Mouse (Mus musculus) forebrain, embryonic 11.5 days (tissue): Measurements from ENCODE around the gene Olfr974. TPM values are rescaled to one million over a fixed set of nuclear protein-coding genes. Genes with fewer than 3 reads are reported as not detected.
"Not testable (repeated sequence)": the region's sequence is repeated elsewhere in the genome, so short reads cannot be mapped to it uniquely, and the experiment has no call there.

Source experiments
- ATAC-seq: fragments of 200-750 bp; cut with Nextera tagmentation; replicated peaks from 2 replicates; pipeline ENCODE4 v1.8.0; 2017; ENCODE audit warnings: moderate TSS enrichment; ENCODE audit not compliant: low FRiP score
- DNase-seq: peaks from one replicate; pipeline ENCODE4 v3.0.0-alpha.2; 2017; ENCODE audit warnings: low spot score
- H3K27ac ChIP-seq: fragments of 300-500 bp; sonication (generic); 2 replicates; pipeline ENCODE4 v1.5.1; 2014; ENCODE audit warnings: low read depth, low read length
- H3K27me3 ChIP-seq: fragments of 300-500 bp; sonication (generic); 2 replicates; pipeline ENCODE4 v1.6.1; 2014; ENCODE audit warnings: mild to moderate bottlenecking, low read length, mixed read lengths; ENCODE audit not compliant: control insufficient read depth, insufficient read depth
- H3K36me3 ChIP-seq: fragments of 300-500 bp; sonication (generic); 2 replicates; pipeline ENCODE4 v1.6.1; 2014; ENCODE audit warnings: mild to moderate bottlenecking, low read length, moderate library complexity, mixed read lengths; ENCODE audit not compliant: control insufficient read depth, insufficient read depth
- H3K4me1 ChIP-seq: fragments of 300-500 bp; sonication (generic); replicated peaks from 2 replicates; pipeline ENCODE4 v1.6.1; 2014; ENCODE audit warnings: low read length, mixed read lengths; ENCODE audit not compliant: control insufficient read depth, insufficient read depth
- H3K4me2 ChIP-seq: fragments of 300-500 bp; sonication (generic); 2 replicates; pipeline ENCODE4 v1.6.1; 2014; ENCODE audit warnings: low read depth, mild to moderate bottlenecking, low read length, moderate library complexity, mixed read lengths; ENCODE audit not compliant: severe bottlenecking
- H3K4me3 ChIP-seq: fragments of 300-500 bp; sonication (generic); 2 replicates; pipeline ENCODE4 v1.5.1; 2014; ENCODE audit warnings: low read depth, low read length
- H3K9ac ChIP-seq: fragments of 300-500 bp; sonication (generic); 2 replicates; pipeline ENCODE4 v1.6.1; 2014; ENCODE audit warnings: low read length
- H3K9me3 ChIP-seq: fragments of 300-500 bp; sonication (generic); 2 replicates; pipeline ENCODE4 v1.6.1; 2016; ENCODE audit warnings: low read length, mixed read lengths; ENCODE audit not compliant: control insufficient read depth
- WGBS: fragments of 180-500 bp; shearing (Covaris S2); extraction: QIAGEN DNeasy Blood & Tissue Kit; methylation state at CpG from one replicate; pipeline ENCODE4 v1.1.7; 2014; 5-methylcytosine and 5-hydroxymethylcytosine counted together
- polyA plus RNA-seq: library from polyadenylated mRNA; unstranded; fragments of >200 nt; fragmentation: Nextera tagmentation; extraction: Ambion mirVana; gene quantifications from 2 replicates; pipeline ENCODE4 v1.2.1, GENCODE M21; 2014

Olfr974 gene
- polyA plus RNA-seq = not detected in 2 replicates

- H3K27me3 ChIP-seq = no peaks in the 10 kb centered on the region
- H3K4me1 ChIP-seq = no peaks in the 10 kb centered on the region
- H3K27ac ChIP-seq = no peak within 1 kb of the TSS
- H3K9ac ChIP-seq = no peak within 1 kb of the TSS
- no peak within 1 kb of the TSS for H3K4me3 ChIP-seq
- no peak for ATAC-seq
- DNase-seq = no peak
- WGBS = 88% methylated on average over 1 of the region's 1 CpGs
- no peaks in the 10 kb centered on the region for H3K9me3 ChIP-seq
- H3K4me2 ChIP-seq = no peak within 1 kb of the TSS
- H3K36me3 ChIP-seq = no peaks in the 10 kb centered on the region
Measured at GRCm38 (mm10) chr9:39937201-39937600, at the start of gene Olfr974. TSS of gene Olfr974 (plus strand) at chr9:39937501.

- 81% methylated on average over 6 of the region's 6 CpGs for WGBS
- no peak for ATAC-seq
- no peaks in the 10 kb centered on the region for H3K9me3 ChIP-seq
Measured at GRCm38 (mm10) chr9:39905106-39905505, 32.2 kb upstream of the Olfr974 start.

GRCm38 (mm10) chr9:39907036-39907435 lies 30.3 kb upstream of the Olfr974 start, which contains the start of gene Olfr229:
TSS of gene Olfr229 (plus strand) at chr9:39907336.
- no peaks in the 10 kb centered on the region for H3K36me3 ChIP-seq
- ATAC-seq (no peak), DNase-seq (no peak)
- no peak within 1 kb of the TSS for H3K4me2 ChIP-seq
- H3K9me3 ChIP-seq = no peaks in the 10 kb centered on the region
- H3K4me3 ChIP-seq = no peak within 1 kb of the TSS
- no peaks in the 10 kb centered on the region for H3K4me1 ChIP-seq
- no peak within 1 kb of the TSS for H3K9ac ChIP-seq
- WGBS = 74% methylated on average over 2 of the region's 2 CpGs
- H3K27me3 ChIP-seq = no peaks in the 10 kb centered on the region
- no peak within 1 kb of the TSS for H3K27ac ChIP-seq

More at GRCm38 (mm10) chr9:39905106-39905505, 32.2 kb upstream of the Olfr974 start:
- Histone ChIP-seq H3K9ac (no peak overlapping the region), H3K4me1 (no peaks in the 10 kb centered on the region), H3K4me2 (no peak overlapping the region), H3K36me3 (no peaks in the 10 kb centered on the region), H3K27me3 (no peaks in the 10 kb centered on the region), H3K4me3 (no peak overlapping the region), H3K27ac (no peak overlapping the region)
- DNase-seq = no peak

- no peaks in the 10 kb centered on the region for H3K27me3 ChIP-seq
Measured at GRCm38 (mm10) chr9:39909939-39910338, 27.4 kb upstream of the Olfr974 start.

GRCm38 (mm10) chr9:39927975-39928836 lies 9.1 kb upstream of the Olfr974 start:
- not testable (repeated sequence) for ATAC-seq, H3K4me2 ChIP-seq, H3K27ac ChIP-seq, H3K4me3 ChIP-seq, DNase-seq, H3K9ac ChIP-seq, H3K36me3 ChIP-seq, H3K4me1 ChIP-seq, H3K27me3 ChIP-seq, H3K9me3 ChIP-seq
- no CpG with 5 or more reads among the region's 4 CpGs for WGBS

More at GRCm38 (mm10) chr9:39909939-39910338, 27.4 kb upstream of the Olfr974 start:
- 88% methylated on average over 3 of the region's 3 CpGs for WGBS
- H3K4me3 ChIP-seq = no peak overlapping the region
- no peak overlapping the region for H3K4me2 ChIP-seq
- H3K4me1 ChIP-seq = no peaks in the 10 kb centered on the region
- H3K27ac ChIP-seq = no peak overlapping the region
- no peak for DNase-seq
- H3K36me3 ChIP-seq = no peaks in the 10 kb centered on the region
- H3K9me3 ChIP-seq = no peaks in the 10 kb centered on the region
- ATAC-seq = no peak
- H3K9ac ChIP-seq = no peak overlapping the region

- DNase-seq, H3K4me1 ChIP-seq, H3K27me3 ChIP-seq, H3K27ac ChIP-seq, H3K9ac ChIP-seq, H3K4me3 ChIP-seq, H3K36me3 ChIP-seq, ATAC-seq, H3K9me3 ChIP-seq, H3K4me2 ChIP-seq: not testable (repeated sequence)
- 75% methylated on average over 1 of the region's 1 CpGs for WGBS
Measured at GRCm38 (mm10) chr9:39928837-39929236, 8.5 kb upstream of the Olfr974 start.

- no peak for DNase-seq
- 69% methylated on average over 1 of the region's 1 CpGs for WGBS
Measured at GRCm38 (mm10) chr9:39951946-39952345, 14.6 kb downstream of the Olfr974 start, which contains the start of gene Olfr975. TSS of gene Olfr975 (minus strand) at chr9:39952046.

GRCm38 (mm10) chr9:39961033-39961432 lies 23.7 kb downstream of the Olfr974 start, which contains the start of gene Olfr976:
TSS of gene Olfr976 (minus strand) at chr9:39961133.
- H3K36me3 ChIP-seq, H3K27me3 ChIP-seq, H3K9me3 ChIP-seq, ATAC-seq, H3K4me2 ChIP-seq, H3K4me1 ChIP-seq, H3K4me3 ChIP-seq, H3K9ac ChIP-seq, DNase-seq, H3K27ac ChIP-seq: not testable (repeated sequence)
- WGBS = 85% methylated on average over 5 of the region's 9 CpGs

More at GRCm38 (mm10) chr9:39951946-39952345, 14.6 kb downstream of the Olfr974 start, which contains the start of gene Olfr975:
- no peak within 1 kb of the TSS for H3K4me2 ChIP-seq
- H3K4me1 ChIP-seq = no peaks in the 10 kb centered on the region
- no peaks in the 10 kb centered on the region for H3K9me3 ChIP-seq
- no peak within 1 kb of the TSS for H3K4me3 ChIP-seq
- no peaks in the 10 kb centered on the region for H3K27me3 ChIP-seq
- no peak within 1 kb of the TSS for H3K9ac ChIP-seq
- no peak for ATAC-seq
- no peaks in the 10 kb centered on the region for H3K36me3 ChIP-seq
- no peak within 1 kb of the TSS for H3K27ac ChIP-seq
